Mouse (Mus musculus) kidney, adult 2 months (tissue): ENCODE results near the gene Slc25a43.

Experiments used
- CTCF ChIP-seq: fragments of 200-500 bp; conservative IDR thresholded peaks from 2 replicates; pipeline ENCODE4 v1.5.1; 2011; ENCODE audit warnings: low read depth, mild to moderate bottlenecking, control low read depth, low read length, moderate library complexity, mixed read lengths; ENCODE audit not compliant: insufficient read depth, insufficient read length
- POLR2A ChIP-seq: fragments of 200-500 bp; IDR thresholded peaks from one replicate; pipeline ENCODE4 v1.6.1; 2011; ENCODE audit warnings: low read depth, low read length, control low read depth

- TF ChIP-seq CTCF (no peak), POLR2A (no peak)
Observed at GRCm38 (mm10) chrX:36746789-36747188, 3.3 kb downstream of the Slc25a43 start.
